Mouse (Mus musculus) liver, embryonic 15.5 days (tissue): Measurements from ENCODE around the gene Foxr1. TPM values are rescaled to one million over a fixed set of nuclear protein-coding genes. Genes with fewer than 3 reads are reported as not detected.

Source experiments
- ATAC-seq: fragments of 200-750 bp; cut with Nextera tagmentation; 2 replicates; pipeline ENCODE4 v1.8.0; 2017; ENCODE audit warnings: moderate number of reproducible peaks, mild to moderate bottlenecking, moderate library complexity; ENCODE audit not compliant: insufficient read depth
- H3K27ac ChIP-seq: fragments of 300-500 bp; sonication (generic); replicated peaks from 2 replicates; pipeline ENCODE4 v1.5.1; 2015; ENCODE audit warnings: mild to moderate bottlenecking, inconsistent platforms
- H3K27me3 ChIP-seq: fragments of 300-500 bp; sonication (generic); 2 replicates; pipeline ENCODE4 v1.6.1; 2015; ENCODE audit warnings: mild to moderate bottlenecking, inconsistent platforms
- H3K36me3 ChIP-seq: fragments of 300-500 bp; sonication (generic); replicated peaks from 2 replicates; pipeline ENCODE4 v1.6.1; 2015; ENCODE audit warnings: moderate library complexity, mild to moderate bottlenecking, inconsistent platforms
- H3K4me1 ChIP-seq: fragments of 300-500 bp; sonication (generic); replicated peaks from 2 replicates; pipeline ENCODE4 v1.6.1; 2015; ENCODE audit warnings: inconsistent platforms
- H3K4me2 ChIP-seq: fragments of 300-500 bp; sonication (generic); 2 replicates; pipeline ENCODE4 v1.6.1; 2015; ENCODE audit warnings: moderate library complexity, mild to moderate bottlenecking, inconsistent platforms
- H3K4me3 ChIP-seq: fragments of 300-500 bp; sonication (generic); replicated peaks from 2 replicates; pipeline ENCODE4 v1.5.1; 2015; ENCODE audit warnings: mild to moderate bottlenecking, inconsistent platforms
- H3K9ac ChIP-seq: fragments of 300-500 bp; sonication (generic); 2 replicates; pipeline ENCODE4 v1.6.1; 2015; ENCODE audit warnings: moderate library complexity, mild to moderate bottlenecking, inconsistent platforms
- H3K9me3 ChIP-seq: fragments of 300-500 bp; sonication (generic); replicated peaks from 2 replicates; pipeline ENCODE4 v1.6.1; 2016; ENCODE audit warnings: inconsistent platforms
- WGBS: fragments of 180-500 bp; shearing (Covaris S2); methylation state at CpG from one replicate; pipeline ENCODE4 v1.1.7; 2015; ENCODE audit warnings: mixed read lengths; ENCODE audit not compliant: insufficient replicate concordance; 5-methylcytosine and 5-hydroxymethylcytosine counted together
- polyA plus RNA-seq: library from polyadenylated mRNA; unstranded; fragments of >200 nt; fragmentation: Nextera tagmentation; extraction: Ambion mirVana; gene quantifications from 2 replicates; pipeline ENCODE4 v1.2.1, GENCODE M21; 2015

The Foxr1 gene
- polyA plus RNA-seq, 1 experiment from 2014 or later = not detected

DNA sequence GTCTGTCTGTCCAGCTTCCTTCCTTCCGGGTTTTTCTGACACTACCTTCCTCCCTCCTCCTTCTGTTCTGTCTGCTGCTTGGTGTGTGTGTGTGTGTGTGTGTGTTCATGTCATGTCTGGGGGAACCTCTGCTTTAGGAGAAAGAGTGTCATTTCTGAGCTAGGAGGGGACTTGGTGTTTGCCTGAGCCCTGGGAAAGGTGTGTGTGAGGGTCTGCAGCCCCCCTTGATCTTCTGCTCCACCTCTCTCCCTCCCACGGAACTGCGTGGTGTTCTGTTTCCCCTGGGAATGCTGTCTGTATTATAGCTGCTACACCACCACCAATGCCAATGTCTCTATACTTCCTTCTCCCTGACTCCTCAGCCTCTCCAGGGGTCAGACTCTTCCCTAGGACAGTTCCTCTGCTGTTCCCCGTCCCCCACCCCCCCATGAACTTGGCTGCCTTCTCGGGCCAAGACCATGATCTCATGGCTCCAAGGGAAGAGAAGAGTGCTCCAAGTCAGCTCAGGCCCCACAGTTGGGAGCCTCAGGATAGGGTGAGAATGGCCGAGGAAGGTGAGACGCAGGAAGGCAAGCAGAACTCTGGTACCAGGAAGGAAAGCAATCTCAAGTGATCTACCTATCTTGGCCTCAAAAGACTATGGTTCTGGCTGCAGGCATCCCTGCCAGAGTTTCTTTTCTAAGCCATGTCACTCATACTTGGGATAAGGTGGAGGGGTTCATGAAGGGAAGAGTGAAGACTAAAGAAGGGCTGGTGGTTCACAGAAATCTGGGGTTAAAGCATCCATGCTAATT is 43.6 kb upstream of the Foxr1 start:
- ATAC-seq = no peak
- H3K27ac ChIP-seq = peak overlapping the region; percentile 19
- peak overlapping the region; percentile 73 for H3K4me2 ChIP-seq
- H3K9ac ChIP-seq = no peak overlapping the region
- H3K9me3 ChIP-seq = no peaks in the 10 kb centered on the region
- peak overlapping the region; percentile 66 for H3K4me3 ChIP-seq
- peaks cover 42% of the 10 kb centered on the region for H3K4me1 ChIP-seq
- H3K27me3 ChIP-seq = peaks cover 57% of the 10 kb centered on the region
- WGBS = 29% methylated on average over 7 of the region's 7 CpGs
- H3K36me3 ChIP-seq = no peaks in the 10 kb centered on the region

- Histone ChIP-seq H3K27ac (peak overlapping the region; percentile 69; the same call in 1 of the 2 replicates), H3K9ac (peak overlapping the region; percentile 63; the same call in 1 of the 2 replicates), H3K36me3 (no peaks in the 10 kb centered on the region), H3K27me3 (peaks cover 66% of the 10 kb centered on the region), H3K4me1 (peaks cover 46% of the 10 kb centered on the region), H3K9me3 (no peaks in the 10 kb centered on the region), H3K4me2 (peak overlapping the region; percentile 73), H3K4me3 (peak overlapping the region; percentile 66)
- no peak for ATAC-seq
- WGBS = under 1% methylated on average over 12 of the region's 12 CpGs
Observed at GRCm38 (mm10) chr9:44483510-44484044, 42.6 kb upstream of the Foxr1 start.

- Histone ChIP-seq H3K4me2 (peak overlapping the region; percentile 73), H3K36me3 (no peaks in the 10 kb centered on the region), H3K27me3 (peaks cover 71% of the 10 kb centered on the region), H3K9ac (peak overlapping the region; percentile 63), H3K4me3 (peak overlapping the region; percentile 66), H3K9me3 (no peaks in the 10 kb centered on the region), H3K27ac (peak overlapping the region; percentile 69), H3K4me1 (peaks cover 46% of the 10 kb centered on the region)
- ATAC-seq = no peak
- WGBS = under 1% methylated on average over 39 of the region's 39 CpGs
Observed at GRCm38 (mm10) chr9:44483041-44483509, 42.1 kb upstream of the Foxr1 start.

DNA sequence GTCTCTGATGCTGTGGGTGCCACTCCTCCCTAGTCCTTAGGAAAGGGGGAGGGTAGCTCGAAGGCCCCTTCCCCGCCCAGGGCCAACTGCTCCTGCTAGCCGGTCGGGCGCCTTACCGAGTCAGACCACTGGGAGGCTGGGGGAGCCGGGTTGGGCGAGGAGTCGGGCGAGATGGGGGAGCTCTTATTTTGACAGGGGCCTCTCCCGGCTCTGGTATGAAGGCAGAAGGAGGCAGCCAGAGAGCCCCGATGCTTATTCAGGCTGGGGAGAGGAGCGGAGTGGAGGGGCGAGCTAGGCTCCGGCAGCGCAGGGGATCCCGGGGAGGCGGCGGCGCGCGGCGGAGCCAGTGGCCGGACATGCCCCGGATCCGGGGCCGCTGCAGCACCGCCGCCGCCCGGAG is 41.6 kb upstream of the Foxr1 start, which contains the start of gene Bcl9l:
Bcl9l (plus strand) TSS at position 274 of the 400 bp plus-strand sequence.
- under 1% methylated on average over 31 of the region's 31 CpGs for WGBS
- H3K4me1 ChIP-seq = peaks cover 49% of the 10 kb centered on the region
- H3K36me3 ChIP-seq = no peaks in the 10 kb centered on the region
- peak; percentile 22; the same call in 1 of the 2 replicates for ATAC-seq
- peak within 1 kb of the TSS; percentile 73 for H3K4me2 ChIP-seq
- peak within 1 kb of the TSS; percentile 66 for H3K4me3 ChIP-seq
- no peaks in the 10 kb centered on the region for H3K9me3 ChIP-seq
- H3K27me3 ChIP-seq = peaks cover 74% of the 10 kb centered on the region
- peak within 1 kb of the TSS; percentile 69 for H3K27ac ChIP-seq
- peak within 1 kb of the TSS; percentile 63 for H3K9ac ChIP-seq

- peak overlapping the region; percentile 66 for H3K4me3 ChIP-seq
- H3K9ac ChIP-seq = 0 out of 2 replicates have a peak overlapping the region, but pooled peaks have one; percentile 63
- peak overlapping the region; percentile 73 for H3K4me2 ChIP-seq
- H3K27ac ChIP-seq = peak overlapping the region; percentile 69; the same call in 1 of the 2 replicates
- 14% methylated on average over 3 of the region's 3 CpGs for WGBS
- peaks cover 53% of the 10 kb centered on the region for H3K4me1 ChIP-seq
- no peaks in the 10 kb centered on the region for H3K36me3 ChIP-seq
- peaks cover 79% of the 10 kb centered on the region for H3K27me3 ChIP-seq
- H3K9me3 ChIP-seq = no peaks in the 10 kb centered on the region
- ATAC-seq = no peak
Observed at GRCm38 (mm10) chr9:44482112-44482511, 41.2 kb upstream of the Foxr1 start.

- no peak overlapping the region for H3K9ac ChIP-seq
- peaks cover 42% of the 10 kb centered on the region for H3K4me1 ChIP-seq
- H3K9me3 ChIP-seq = no peaks in the 10 kb centered on the region
- H3K4me2 ChIP-seq = peak overlapping the region; percentile 81
- peak overlapping the region; percentile 53 for H3K4me3 ChIP-seq
- WGBS = under 1% methylated on average over 26 of the region's 26 CpGs
- H3K36me3 ChIP-seq = no peaks in the 10 kb centered on the region
- no peak overlapping the region for H3K27ac ChIP-seq
- peak; percentile 22 for ATAC-seq
- H3K27me3 ChIP-seq = peaks cover 76% of the 10 kb centered on the region
Observed at GRCm38 (mm10) chr9:44479628-44480428, 38.9 kb upstream of the Foxr1 start.

- Histone ChIP-seq H3K9me3 (no peaks in the 10 kb centered on the region), H3K4me3 (peak overlapping the region; percentile 53), H3K4me2 (peak overlapping the region; percentile 81), H3K27ac (peak overlapping the region; percentile 49; the same call in 1 of the 2 replicates), H3K9ac (peak overlapping the region; percentile 40; the same call in 1 of the 2 replicates), H3K4me1 (peaks cover 39% of the 10 kb centered on the region), H3K27me3 (peaks cover 69% of the 10 kb centered on the region), H3K36me3 (no peaks in the 10 kb centered on the region)
- no peak for ATAC-seq
- WGBS = under 1% methylated on average over 29 of the region's 29 CpGs
Observed at GRCm38 (mm10) chr9:44478959-44479605, 38.1 kb upstream of the Foxr1 start.

GRCm38 (mm10) chr9:44478229-44478921 is 37.4 kb upstream of the Foxr1 start:
- peak overlapping the region; percentile 49; the same call in 1 of the 2 replicates for H3K27ac ChIP-seq
- peak overlapping the region; percentile 81 for H3K4me2 ChIP-seq
- WGBS = under 1% methylated on average over 23 of the region's 27 CpGs
- peak overlapping the region; percentile 53 for H3K4me3 ChIP-seq
- H3K9me3 ChIP-seq = no peaks in the 10 kb centered on the region
- H3K36me3 ChIP-seq = no peaks in the 10 kb centered on the region
- no peak for ATAC-seq
- peaks cover 39% of the 10 kb centered on the region for H3K4me1 ChIP-seq
- peak overlapping the region; percentile 40; the same call in 1 of the 2 replicates for H3K9ac ChIP-seq
- H3K27me3 ChIP-seq = peaks cover 62% of the 10 kb centered on the region

- Histone ChIP-seq H3K4me1 (peaks cover 38% of the 10 kb centered on the region), H3K4me3 (peak overlapping the region; percentile 53), H3K9me3 (no peaks in the 10 kb centered on the region), H3K27ac (no peak overlapping the region), H3K9ac (no peak overlapping the region), H3K4me2 (peak overlapping the region; percentile 81), H3K27me3 (peaks cover 54% of the 10 kb centered on the region), H3K36me3 (no peaks in the 10 kb centered on the region)
- 3% methylated on average over 24 of the region's 24 CpGs for WGBS
- no peak for ATAC-seq
Observed at GRCm38 (mm10) chr9:44477339-44478228, 36.6 kb upstream of the Foxr1 start.
